Mouse (Mus musculus) lung, postnatal 25 days (tissue): ENCODE data around the gene Arhgap22.

Experiments
- DNase-seq: peaks from one replicate; pipeline ENCODE4 v3.0.0; 2022; ENCODE audit warnings: low spot score

The Arhgap22 gene

GRCm38 (mm10) chr14:33214767-33215128 lies 922 bp downstream of the Arhgap22 start:
- no peak for DNase-seq

- no peak for DNase-seq
These were observed 1.3 kb downstream of the Arhgap22 start for GRCm38 (mm10) chr14:33215163-33215562.

- DNase-seq: no peak
These were observed 2.8 kb downstream of the Arhgap22 start for GRCm38 (mm10) chr14:33216343-33217208.

GRCm38 (mm10) chr14:33225235-33225634 lies 11.4 kb downstream of the Arhgap22 start:
- no peak for DNase-seq

GRCm38 (mm10) chr14:33230672-33231071 lies 16.8 kb downstream of the Arhgap22 start:
- no peak for DNase-seq

GRCm38 (mm10) chr14:33231311-33231710 lies 17.5 kb downstream of the Arhgap22 start:
- no peak for DNase-seq

GRCm38 (mm10) chr14:33232048-33232447 lies 18.2 kb downstream of the Arhgap22 start:
- DNase-seq: no peak

- no peak for DNase-seq
These were observed 21.8 kb downstream of the Arhgap22 start for GRCm38 (mm10) chr14:33235661-33236060.

- DNase-seq: no peak
These were observed 26.6 kb downstream of the Arhgap22 start for GRCm38 (mm10) chr14:33240400-33240799.

- peak; percentile 38 for DNase-seq
These were observed 29.4 kb downstream of the Arhgap22 start for GRCm38 (mm10) chr14:33243261-33243660.

GRCm38 (mm10) chr14:33244519-33244918 lies 30.7 kb downstream of the Arhgap22 start:
- DNase-seq: no peak

- peak; percentile 22 for DNase-seq
These were observed 31.1 kb downstream of the Arhgap22 start for GRCm38 (mm10) chr14:33244946-33245345.

- DNase-seq: peak; percentile 8
These were observed 32.6 kb downstream of the Arhgap22 start for GRCm38 (mm10) chr14:33246476-33246875.

GRCm38 (mm10) chr14:33247623-33248022 lies 33.8 kb downstream of the Arhgap22 start:
- DNase-seq: peak; percentile 68

- DNase-seq: no peak
These were observed 34.9 kb downstream of the Arhgap22 start for GRCm38 (mm10) chr14:33248741-33249140.

- DNase-seq: peak; percentile 16
These were observed 36.6 kb downstream of the Arhgap22 start for GRCm38 (mm10) chr14:33250215-33250939.

GRCm38 (mm10) chr14:33250956-33251745 lies 37.3 kb downstream of the Arhgap22 start:
- no peak for DNase-seq

- DNase-seq: no peak
These were observed 44.4 kb downstream of the Arhgap22 start for GRCm38 (mm10) chr14:33258256-33258655.

GRCm38 (mm10) chr14:33260131-33260530 lies 46.3 kb downstream of the Arhgap22 start:
- no peak for DNase-seq

- DNase-seq: no peak
These were observed 51.0 kb downstream of the Arhgap22 start for GRCm38 (mm10) chr14:33264795-33265194.

- DNase-seq: no peak
These were observed 62.4 kb downstream of the Arhgap22 start for GRCm38 (mm10) chr14:33276240-33276639.

- DNase-seq: no peak
These were observed 64.5 kb downstream of the Arhgap22 start for GRCm38 (mm10) chr14:33278374-33278773.
